Mouse (Mus musculus) left cerebral cortex, adult 2 months (tissue): Measurements from ENCODE around the gene Actr3. TPM values are rescaled to one million over a fixed set of nuclear protein-coding genes. Genes with fewer than 3 reads are reported as not detected.

ENCODE experiments used
- DNase-seq, 2 experiments: peaks; one replicate each; pipeline ENCODE4 v3.0.0; 2021 to 2022; ENCODE audit warnings: low spot score in 2 of 2, mixed read lengths in 1 of 2; ENCODE audit errors: extremely low spot score in 1 of 2
- H3K27ac ChIP-seq: fragments of 200-600 bp; 2 replicates; pipeline ENCODE4 v1.8.1; 2022
- H3K4me3 ChIP-seq: fragments of 200-600 bp; 2 replicates; pipeline ENCODE4 v1.8.1; 2022
- CTCF ChIP-seq: fragments of 200-600 bp; IDR thresholded peaks from 2 replicates; pipeline ENCODE4 v1.8.1; 2022; ENCODE audit warnings: antibody characterized with exemption, mild to moderate bottlenecking, moderate library complexity
- intact Hi-C: fragments of 180-260 bp; cut with DNase I; formaldehyde crosslinking; loops from one replicate; pipeline ENCODE4 v1.15.1; 2025
- total RNA-seq, 2 experiments: library from RNA; stranded (reverse); gene quantifications; 2 replicates each; pipeline ENCODE4 v1.2.3; 2021

Actr3 gene
- total RNA-seq, 2 experiments from 2014 or later, result 228 to 240 TPM

- no peak for TF ChIP-seq CTCF
- no peak for DNase-seq
- intact Hi-C loops, result no loop called here
These were observed 31.2 kb upstream of the Actr3 start for GRCm38 (mm10) chr1:125466621-125467257.

GRCm38 (mm10) chr1:125464011-125464410 is 28.5 kb upstream of the Actr3 start:
- H3K4me3 ChIP-seq, result no peak overlapping the region
- H3K27ac ChIP-seq, result no peak overlapping the region
- intact Hi-C loops, result no loop called here
- TF ChIP-seq CTCF, result no peak
- DNase-seq, result no peak

More at GRCm38 (mm10) chr1:125466621-125467257, 31.2 kb upstream of the Actr3 start:
- Histone ChIP-seq H3K4me3 (no peak overlapping the region), H3K27ac (no peak overlapping the region)

GRCm38 (mm10) chr1:125463349-125463748 is 27.8 kb upstream of the Actr3 start:
- intact Hi-C loops, result no loop called here
- Histone ChIP-seq H3K4me3 (no peak overlapping the region), H3K27ac (no peak overlapping the region)
- DNase-seq, result no peak
- TF ChIP-seq CTCF, result no peak

GRCm38 (mm10) chr1:125462917-125463316 is 27.4 kb upstream of the Actr3 start:
- H3K27ac ChIP-seq, result no peak overlapping the region
- no peak for DNase-seq
- H3K4me3 ChIP-seq, result no peak overlapping the region
- no peak for TF ChIP-seq CTCF
- intact Hi-C loops, result no loop called here

GRCm38 (mm10) chr1:125458531-125458930 is 23.0 kb upstream of the Actr3 start:
- Histone ChIP-seq H3K27ac (no peak overlapping the region), H3K4me3 (no peak overlapping the region)
- intact Hi-C loops, result no loop called here
- DNase-seq, result peak in 1 of 2 experiments; percentile 43
- TF ChIP-seq CTCF, result no peak

GRCm38 (mm10) chr1:125455128-125455527 is 19.6 kb upstream of the Actr3 start:
- Histone ChIP-seq H3K27ac (no peak overlapping the region), H3K4me3 (no peak overlapping the region)
- no peak for DNase-seq
- intact Hi-C loops, result no loop called here
- no peak for TF ChIP-seq CTCF

GRCm38 (mm10) chr1:125450282-125451000 is 14.9 kb upstream of the Actr3 start:
- no peak for DNase-seq
- Histone ChIP-seq H3K4me3 (no peak overlapping the region), H3K27ac (no peak overlapping the region)
- no peak for TF ChIP-seq CTCF
- intact Hi-C loops, result no loop called here

GRCm38 (mm10) chr1:125447926-125448325 is 12.4 kb upstream of the Actr3 start:
- TF ChIP-seq CTCF, result no peak
- H3K27ac ChIP-seq, result no peak overlapping the region
- DNase-seq, result no peak

GRCm38 (mm10) chr1:125441679-125442078 is 6.2 kb upstream of the Actr3 start:
- DNase-seq, result no peak
- intact Hi-C loops, result no loop called here
- Histone ChIP-seq H3K4me3 (no peak overlapping the region), H3K27ac (no peak overlapping the region)
- no peak for TF ChIP-seq CTCF

More at GRCm38 (mm10) chr1:125447926-125448325, 12.4 kb upstream of the Actr3 start:
- intact Hi-C loops, result no loop called here
- H3K4me3 ChIP-seq, result no peak overlapping the region

GRCm38 (mm10) chr1:125441251-125441650 is 5.7 kb upstream of the Actr3 start:
- intact Hi-C loops, result no loop called here

GRCm38 (mm10) chr1:125439556-125439955 is 4.0 kb upstream of the Actr3 start:
- no peak overlapping the region for H3K4me3 ChIP-seq
- intact Hi-C loops, result no loop called here
- H3K27ac ChIP-seq, result no peak overlapping the region
- peak in 1 of 2 experiments; percentile 16 for DNase-seq
- TF ChIP-seq CTCF, result no peak

More at GRCm38 (mm10) chr1:125441251-125441650, 5.7 kb upstream of the Actr3 start:
- H3K4me3 ChIP-seq, result no peak overlapping the region
- no peak for TF ChIP-seq CTCF
- no peak overlapping the region for H3K27ac ChIP-seq
- DNase-seq, result no peak

- TF ChIP-seq CTCF, result no peak
- H3K4me3 ChIP-seq, result no peak overlapping the region
- DNase-seq, result no peak
- intact Hi-C loops, result no loop called here
- no peak overlapping the region for H3K27ac ChIP-seq
These were observed 3.3 kb upstream of the Actr3 start for GRCm38 (mm10) chr1:125438826-125439225.
